In genomic region chr15:91971411-91971810, GRCm38 (mm10) we compare ENCODE assay signal across 23 mouse cellular contexts.
"Had no signal": no experiment of that assay in that cellular context is flagged by ENCODE, and none has a peak within 500 bp of the region (broad histone marks: within the 10 kb centered on the region; RNA-seq: fewer than 3 reads in every experiment).

No protein-coding gene starts in this region.

- H3K9ac ChIP-seq: heart, embryonic 13.5 days; heart, embryonic 15.5 days; hindbrain, embryonic 14.5 days; kidney, embryonic 15.5 days; limb, embryonic 13.5 days; limb, embryonic 15.5 days had no signal

- H3K27ac ChIP-seq: heart, adult 2 months; heart, embryonic 10.5 days; heart, embryonic 13.5 days; heart, embryonic 15.5 days; hindbrain, embryonic 14.5 days; kidney, embryonic 15.5 days; kidney, postnatal 0 days; limb, embryonic 13.5 days; limb, embryonic 15.5 days had no signal

- H3K27me3 ChIP-seq: heart, embryonic 13.5 days; heart, embryonic 15.5 days; kidney, embryonic 15.5 days; limb, embryonic 13.5 days; limb, embryonic 15.5 days had no signal

- H3K4me3 ChIP-seq: heart, adult 2 months; heart, embryonic 10.5 days; heart, embryonic 13.5 days; heart, embryonic 15.5 days; kidney, embryonic 15.5 days; limb, embryonic 13.5 days; limb, embryonic 15.5 days had no signal

- H3K4me2 ChIP-seq: kidney, embryonic 15.5 days; limb, embryonic 13.5 days; limb, embryonic 15.5 days had no signal

- ATAC-seq: intestine, embryonic 16.5 days had no signal

- H3K9me3 ChIP-seq: heart, embryonic 10.5 days; heart, embryonic 13.5 days; heart, embryonic 15.5 days; kidney, embryonic 15.5 days; limb, embryonic 13.5 days; limb, embryonic 15.5 days had no signal

- H3K4me1 ChIP-seq: heart, embryonic 10.5 days; heart, embryonic 13.5 days; heart, embryonic 15.5 days; kidney, embryonic 15.5 days; limb, embryonic 13.5 days; limb, embryonic 15.5 days had no signal

- DNase-seq: gastrocnemius, postnatal 14 days; gastrocnemius, postnatal 36 days; heart, adult 11 months; heart, adult 2 months; heart, postnatal 14 days; heart, postnatal 36 days; kidney, adult 11 months; kidney, adult 2 months; kidney, adult 9 months; kidney, postnatal 14 days; kidney, postnatal 36 days; layer of hippocampus, adult 9-11 months; layer of hippocampus, postnatal 36 days; left cerebral cortex, postnatal 4 days had no signal

- H3K36me3 ChIP-seq: heart, embryonic 10.5 days; heart, embryonic 13.5 days; heart, embryonic 15.5 days; kidney, embryonic 15.5 days; limb, embryonic 13.5 days; limb, embryonic 15.5 days had no signal
